Mouse (Mus musculus) yolk sac, embryonic 10.5 days (tissue): ENCODE measurements around the gene Aplp1.
A peak's percentile ranks its signal among the peaks of the same experiment; 100 is the strongest.

Source experiments
- DNase-seq: peaks from one replicate; pipeline ENCODE4 v3.0.0-alpha.2; 2017; ENCODE audit warnings: low spot score

Aplp1 gene

DNA sequence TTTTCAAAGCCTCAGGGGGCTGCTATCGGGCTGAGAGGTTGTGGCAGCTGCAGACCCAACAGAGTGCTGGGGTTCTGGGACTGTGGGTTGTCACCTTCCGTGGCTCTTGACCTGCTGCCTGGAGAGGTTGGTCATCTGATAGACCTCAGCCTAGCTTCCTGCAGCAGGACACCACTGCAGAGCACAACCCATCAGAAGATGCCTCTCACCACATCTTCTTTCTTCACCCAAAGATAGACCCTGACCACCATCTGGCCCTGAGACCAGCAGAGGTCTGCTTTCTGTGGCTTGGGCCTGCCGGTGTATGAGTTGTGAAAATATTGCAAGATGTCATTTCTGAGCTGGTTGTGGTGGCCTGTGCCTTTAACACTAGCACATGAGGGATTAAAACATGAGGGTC, 34.3 kb downstream of the Aplp1 start:
- DNase-seq: no peak

DNA sequence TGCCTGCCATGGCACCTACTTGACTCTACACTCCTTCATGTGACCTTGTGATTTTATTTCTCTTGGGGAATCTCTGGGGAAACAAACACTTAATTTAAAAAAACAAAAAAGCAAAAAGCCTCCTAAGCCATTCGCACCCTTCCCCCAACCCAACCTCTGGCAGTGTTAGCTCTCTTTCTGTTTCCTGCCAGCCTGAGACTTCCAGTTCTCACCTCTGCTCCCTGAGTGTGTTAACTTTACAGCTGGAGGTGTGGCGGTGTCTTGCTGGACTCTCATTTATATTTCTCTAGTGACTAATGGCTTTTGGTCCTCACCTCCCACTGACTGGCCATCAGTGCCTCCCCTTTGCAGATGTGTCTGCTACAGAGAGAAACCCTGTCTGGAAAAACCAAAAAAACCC, 35.5 kb downstream of the Aplp1 start:
- DNase-seq: no peak

DNA sequence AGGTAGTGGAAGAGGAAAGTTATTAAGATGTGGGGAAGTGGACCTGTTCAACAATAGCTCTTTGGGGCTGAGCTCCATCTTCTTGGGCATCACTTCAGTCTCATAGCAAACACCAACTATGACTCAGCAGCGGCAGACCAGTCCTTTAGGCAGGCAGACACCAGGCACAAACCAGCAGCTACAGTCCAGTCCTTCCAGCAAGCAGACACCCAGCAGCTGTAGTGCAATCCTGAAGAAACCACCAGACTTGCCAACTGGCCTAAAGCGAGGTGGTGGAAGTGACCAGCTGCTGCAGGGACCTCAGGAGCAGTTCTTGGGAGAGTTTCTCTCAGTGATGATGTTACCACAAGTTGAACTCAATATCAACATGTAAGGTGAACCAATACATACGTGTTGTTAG, 36.7 kb downstream of the Aplp1 start:
- no peak for DNase-seq

DNA sequence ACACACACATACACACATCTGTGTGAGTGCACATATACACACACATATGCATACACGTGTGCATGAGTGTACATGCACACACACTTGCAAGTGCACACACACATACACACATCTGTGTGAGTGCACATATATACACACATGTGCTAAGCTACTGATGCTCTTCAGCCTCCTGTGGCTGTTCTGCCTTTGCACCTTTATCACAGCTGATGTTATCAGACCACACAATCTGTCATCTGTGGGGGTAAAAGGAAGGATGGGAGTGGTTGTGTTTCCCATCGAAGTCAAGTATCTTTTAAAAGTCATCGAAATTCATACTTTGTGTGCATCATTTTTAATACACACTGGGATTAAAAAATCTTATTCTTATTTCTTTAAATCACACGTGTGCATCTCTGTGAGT, 43.0 kb downstream of the Aplp1 start:
- DNase-seq: no peak

DNA sequence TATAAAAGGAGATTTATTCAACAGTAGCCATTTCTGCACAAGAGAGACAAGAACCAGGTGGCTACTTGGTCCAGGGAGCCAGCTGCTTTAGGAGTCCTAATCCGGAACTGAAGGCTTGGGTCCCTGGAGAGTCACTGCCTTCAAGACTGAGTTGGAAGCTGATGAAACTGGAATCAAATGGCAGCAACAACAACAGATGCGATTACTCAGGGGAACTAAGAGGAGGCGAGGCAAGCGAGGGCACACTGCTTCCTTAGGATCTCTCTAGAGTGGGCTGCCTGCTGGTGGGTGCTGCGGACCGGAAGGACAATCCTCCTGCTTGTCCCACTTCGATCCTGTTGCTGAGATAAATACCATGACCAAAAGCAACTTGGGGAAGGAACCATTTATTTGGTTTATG, 45.7 kb downstream of the Aplp1 start:
- DNase-seq: no peak

DNA sequence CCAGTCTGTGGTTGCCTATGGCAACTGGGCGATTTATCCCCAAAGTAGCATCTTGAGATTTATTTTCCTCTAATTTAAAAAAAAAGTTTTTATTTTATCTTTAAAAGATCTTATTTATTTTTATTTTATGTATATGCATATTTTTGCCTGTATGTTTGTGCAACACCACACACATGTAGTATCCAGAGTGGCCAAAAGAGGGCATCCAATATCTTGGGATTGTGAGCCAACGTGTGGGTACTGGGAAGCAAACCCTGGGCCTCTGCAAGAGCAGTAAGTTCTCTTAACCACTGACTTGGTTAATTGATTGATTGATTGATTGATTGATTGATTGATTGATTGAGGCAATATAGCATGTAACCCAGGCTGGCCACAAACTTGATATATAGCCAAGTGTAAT, 50.5 kb downstream of the Aplp1 start:
- DNase-seq: no peak

DNA sequence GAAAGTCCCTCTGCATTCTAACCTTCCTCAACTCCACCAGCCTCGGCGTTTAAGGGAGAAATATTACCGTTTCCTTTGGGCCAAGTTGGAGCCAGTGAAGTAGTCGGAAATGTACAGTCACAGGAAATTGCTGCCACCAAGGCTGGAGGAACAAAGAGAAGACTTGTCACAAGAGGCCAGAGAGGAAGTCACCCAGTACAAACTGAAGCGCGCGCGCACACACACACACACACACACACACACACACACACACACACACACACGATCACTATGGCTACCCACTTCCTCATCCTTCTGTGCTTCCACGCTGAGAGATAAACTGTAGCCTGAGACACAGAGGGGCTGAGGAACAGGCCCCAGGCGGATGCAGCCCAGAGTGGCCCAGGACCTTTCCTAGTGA, 51.0 kb downstream of the Aplp1 start:
- DNase-seq: peak; percentile 37

DNA sequence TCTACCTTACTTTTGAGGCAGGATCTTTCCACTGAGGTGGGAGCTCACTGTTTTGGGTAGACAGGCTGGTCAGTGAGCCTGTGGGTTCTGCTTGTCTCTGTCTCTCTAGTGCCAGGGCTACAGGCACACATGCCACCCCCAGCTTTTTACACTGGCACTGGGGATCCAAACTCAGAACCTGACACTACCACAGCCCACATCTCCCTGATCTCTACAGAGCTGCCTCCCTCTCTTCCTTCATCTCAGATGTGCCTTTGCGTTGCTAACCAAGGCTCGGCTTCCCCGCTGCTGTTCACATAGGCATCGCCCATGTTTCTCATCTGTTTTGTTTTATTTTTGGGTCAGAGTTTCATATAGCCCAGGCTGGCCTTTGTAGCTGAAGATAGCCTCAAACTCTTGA, 51.7 kb downstream of the Aplp1 start:
- no peak for DNase-seq

DNA sequence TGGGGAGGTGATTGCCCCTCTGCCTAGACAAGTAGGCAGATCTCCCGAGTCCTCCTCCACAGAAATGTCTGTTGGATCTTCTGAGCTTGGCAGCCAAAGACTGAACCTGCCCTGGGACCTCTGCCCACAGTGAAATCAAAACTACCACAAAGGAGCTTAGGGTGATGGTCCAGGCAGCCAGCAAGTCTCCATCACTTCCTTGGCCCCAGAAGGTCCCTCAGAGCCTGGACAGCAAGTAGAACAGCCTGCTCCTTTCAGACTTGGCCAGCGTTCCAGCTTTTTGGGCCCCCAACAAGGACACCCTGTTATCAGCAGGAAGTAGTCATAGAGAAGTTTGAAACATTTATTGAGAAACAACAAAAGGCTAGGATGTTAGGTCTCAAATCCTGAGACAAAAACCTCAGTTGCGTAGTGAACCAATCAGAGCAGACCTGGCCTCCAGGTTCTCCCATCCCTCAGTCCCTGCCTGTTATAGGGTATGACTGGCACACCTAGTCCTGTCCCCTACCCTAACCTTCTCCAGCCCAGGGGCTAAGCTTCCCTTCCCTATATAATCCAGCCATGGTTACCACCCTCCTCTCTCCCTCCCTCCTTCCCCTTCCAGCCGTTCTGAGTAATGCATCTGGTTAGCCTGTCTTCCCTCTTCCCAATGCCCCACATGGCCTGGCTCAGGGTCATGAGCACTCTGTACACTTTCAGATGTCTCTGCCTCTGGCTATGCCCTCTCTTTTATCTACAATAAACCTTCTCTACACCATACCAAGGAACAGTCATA, 52.4 kb downstream of the Aplp1 start:
- no peak for DNase-seq
